Mouse (Mus musculus) hindbrain, embryonic 15.5 days (tissue): ENCODE measurements around the gene Phka2. TPM values are rescaled to one million over a fixed set of nuclear protein-coding genes. Genes with fewer than 3 reads are reported as not detected.

ENCODE experiments used
- ATAC-seq: fragments of 200-750 bp; cut with Nextera tagmentation; 2 replicates; pipeline ENCODE4 v1.8.0; 2017; ENCODE audit warnings: low read depth, moderate number of reproducible peaks, moderate TSS enrichment; ENCODE audit not compliant: low FRiP score
- H3K27ac ChIP-seq: fragments of 300-500 bp; sonication (generic); replicated peaks from 2 replicates; pipeline ENCODE4 v1.5.1; 2015; ENCODE audit warnings: mild to moderate bottlenecking, inconsistent platforms
- H3K27me3 ChIP-seq: fragments of 300-500 bp; sonication (generic); 2 replicates; pipeline ENCODE4 v1.6.1; 2015; ENCODE audit warnings: control low read depth, inconsistent platforms
- H3K36me3 ChIP-seq: fragments of 300-500 bp; sonication (generic); 2 replicates; pipeline ENCODE4 v1.6.1; 2015; ENCODE audit warnings: control low read depth, inconsistent platforms
- H3K4me1 ChIP-seq: fragments of 300-500 bp; sonication (generic); replicated peaks from 2 replicates; pipeline ENCODE4 v1.6.1; 2015; ENCODE audit warnings: control low read depth, inconsistent platforms
- H3K4me2 ChIP-seq: fragments of 300-500 bp; sonication (generic); 2 replicates; pipeline ENCODE4 v1.6.1; 2015; ENCODE audit warnings: moderate library complexity, mild to moderate bottlenecking, inconsistent platforms
- H3K4me3 ChIP-seq: fragments of 300-500 bp; sonication (generic); 2 replicates; pipeline ENCODE4 v1.5.1; 2015; ENCODE audit warnings: mild to moderate bottlenecking, inconsistent platforms
- H3K9ac ChIP-seq: fragments of 300-500 bp; sonication (generic); 2 replicates; pipeline ENCODE4 v1.6.1; 2015; ENCODE audit warnings: inconsistent platforms
- H3K9me3 ChIP-seq: fragments of 300-500 bp; sonication (generic); 2 replicates; pipeline ENCODE4 v1.6.1; 2016; ENCODE audit warnings: control low read depth, inconsistent platforms
- WGBS: fragments of 180-500 bp; shearing (Covaris S2); methylation state at CpG from one replicate; pipeline ENCODE4 v1.1.7; 2015; 5-methylcytosine and 5-hydroxymethylcytosine counted together
- polyA plus RNA-seq: library from polyadenylated mRNA; unstranded; fragments of >200 nt; fragmentation: Nextera tagmentation; extraction: Ambion mirVana; gene quantifications from 2 replicates; pipeline ENCODE4 v1.2.1, GENCODE M21; 2015

Phka2 gene
- polyA plus RNA-seq, 1 experiment from 2014 or later: 10.3 TPM

GRCm38 (mm10) chrX:160602770-160603169, 100.8 kb downstream of the Phka2 start:
- Histone ChIP-seq H3K4me1 (peaks cover 6% of the 10 kb centered on the region; the same call in 1 of the 2 replicates), H3K9ac (no peak overlapping the region), H3K36me3 (no peaks in the 10 kb centered on the region), H3K9me3 (no peaks in the 10 kb centered on the region), H3K4me3 (no peak overlapping the region), H3K27ac (no peak overlapping the region), H3K4me2 (no peak overlapping the region), H3K27me3 (peaks cover 3% of the 10 kb centered on the region; the same call in 1 of the 2 replicates)
- ATAC-seq: no peak
- 94% methylated on average over 1 of the region's 1 CpGs for WGBS

- Histone ChIP-seq H3K9ac (no peak overlapping the region), H3K4me2 (no peak overlapping the region), H3K36me3 (no peaks in the 10 kb centered on the region), H3K27me3 (peaks cover 3% of the 10 kb centered on the region; the same call in 1 of the 2 replicates), H3K9me3 (no peaks in the 10 kb centered on the region), H3K4me1 (peaks cover 6% of the 10 kb centered on the region; the same call in 1 of the 2 replicates), H3K27ac (no peak overlapping the region), H3K4me3 (no peak overlapping the region)
- no peak for ATAC-seq
- 95% methylated on average over 2 of the region's 2 CpGs for WGBS
These were observed 101.3 kb downstream of the Phka2 start for GRCm38 (mm10) chrX:160603316-160603715.

- 51% methylated on average over 6 of the region's 6 CpGs for WGBS
- Histone ChIP-seq H3K27me3 (peaks cover 3% of the 10 kb centered on the region; the same call in 1 of the 2 replicates), H3K9ac (no peak overlapping the region), H3K9me3 (no peaks in the 10 kb centered on the region), H3K4me1 (peaks cover under 1% of the 10 kb centered on the region; the same call in 1 of the 2 replicates), H3K27ac (no peak overlapping the region), H3K4me3 (no peak overlapping the region), H3K4me2 (no peak overlapping the region), H3K36me3 (no peaks in the 10 kb centered on the region)
- ATAC-seq: no peak
These were observed 102.1 kb downstream of the Phka2 start for GRCm38 (mm10) chrX:160603981-160604541.

- no peaks in the 10 kb centered on the region for H3K36me3 ChIP-seq
- H3K4me1 ChIP-seq: no peaks in the 10 kb centered on the region
- ATAC-seq: no peak
- 39% methylated on average over 3 of the region's 3 CpGs for WGBS
- no peak overlapping the region for H3K27ac ChIP-seq
- no peaks in the 10 kb centered on the region for H3K9me3 ChIP-seq
- no peak overlapping the region for H3K4me2 ChIP-seq
- H3K27me3 ChIP-seq: peaks cover 5% of the 10 kb centered on the region; the same call in 1 of the 2 replicates
- no peak overlapping the region for H3K9ac ChIP-seq
- H3K4me3 ChIP-seq: no peak overlapping the region
These were observed 107.9 kb downstream of the Phka2 start for GRCm38 (mm10) chrX:160609849-160610248.

GRCm38 (mm10) chrX:160610482-160610881, 108.5 kb downstream of the Phka2 start:
- WGBS: 67% methylated on average over 2 of the region's 2 CpGs
- Histone ChIP-seq H3K36me3 (no peaks in the 10 kb centered on the region), H3K27ac (no peak overlapping the region), H3K27me3 (0 out of 2 replicates have a peak, but pooled peaks cover 3% of the 10 kb centered on the region), H3K9ac (no peak overlapping the region), H3K4me2 (no peak overlapping the region), H3K9me3 (no peaks in the 10 kb centered on the region), H3K4me1 (no peaks in the 10 kb centered on the region), H3K4me3 (no peak overlapping the region)
- no peak for ATAC-seq

DNA sequence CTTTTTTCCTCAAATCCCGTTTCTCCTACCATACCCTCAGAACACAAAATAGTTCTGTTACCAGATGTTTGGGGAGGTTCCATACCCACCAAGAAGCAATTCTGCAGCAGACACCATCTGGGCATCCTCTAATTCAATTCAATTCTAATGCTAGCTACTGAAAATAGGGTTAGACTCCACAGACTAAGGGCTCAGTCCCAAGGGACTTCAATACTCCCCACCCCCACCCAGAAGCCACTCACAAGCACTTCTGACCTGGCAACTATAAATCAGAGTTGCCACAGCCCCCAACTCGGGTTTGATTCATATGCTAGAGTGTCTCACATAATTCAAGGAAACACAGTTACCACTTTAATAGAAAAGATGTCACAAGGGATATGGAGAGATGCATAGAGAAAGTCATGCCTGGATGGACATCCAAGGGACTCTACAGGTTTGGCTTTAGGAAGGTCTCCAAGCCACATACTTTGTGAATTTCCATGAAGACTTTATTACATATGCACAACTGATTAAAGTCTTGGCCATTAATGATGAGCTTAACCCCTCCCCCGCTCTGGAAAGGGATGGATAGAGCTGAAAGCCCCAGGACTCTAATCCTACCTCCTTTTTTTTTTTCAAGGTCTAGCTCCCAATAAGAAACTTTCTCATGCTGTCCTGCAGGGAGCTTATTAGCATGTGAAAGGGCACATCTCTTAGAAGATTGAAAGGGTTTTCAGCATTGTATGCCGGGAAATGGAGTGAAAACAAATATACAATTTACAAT, 109.1 kb downstream of the Phka2 start:
- WGBS: 30% methylated on average over 4 of the region's 4 CpGs
- Histone ChIP-seq H3K9me3 (no peaks in the 10 kb centered on the region), H3K4me3 (no peak overlapping the region), H3K36me3 (no peaks in the 10 kb centered on the region), H3K4me2 (no peak overlapping the region), H3K9ac (no peak overlapping the region), H3K27ac (no peak overlapping the region), H3K4me1 (no peaks in the 10 kb centered on the region), H3K27me3 (0 out of 2 replicates have a peak, but pooled peaks cover 3% of the 10 kb centered on the region)
- ATAC-seq: no peak

Other genes starting within 250 kb of the Phka2 start
- gene Adgrg2, start 111.5 kb upstream of the Phka2 start, polyA plus RNA-seq: 1.9 and 2.8 TPM in 2 replicates
- gene Ppef1, start 233.6 kb downstream of the Phka2 start, polyA plus RNA-seq: 3.0 and 5.6 TPM in 2 replicates